Mouse (Mus musculus): ENCODE measurements at regions not wholly inside any gene's neighbourhood (a gene's known extent, or its start where the extent isn't known, plus 50 kb on each side); places are given as distances from the start of the nearest gene placed in this dataset.

GRCm38 (mm10) chr2:92733403-92733802, 133.9 kb downstream of the Chst1 start:
- Histone ChIP-seq H3K27me3 (no peaks in the 10 kb centered on the region), H3K9ac (no peak overlapping the region), H3K9me3 (replicated peaks) (no peaks in the 10 kb centered on the region), H3K27ac (replicated peaks) (no peak overlapping the region), H3K4me1 (replicated peaks) (no peaks in the 10 kb centered on the region), H3K36me3 (replicated peaks) (no peaks in the 10 kb centered on the region), H3K4me2 (no peak overlapping the region), H3K4me3 (replicated peaks) (no peak overlapping the region)
- no peak for ATAC-seq (ENCODE audit: insufficient read depth)
- WGBS (ENCODE audit: insufficient replicate concordance), result 62% methylated on average over 1 of the region's 1 CpGs

GRCm38 (mm10) chr2:92735784-92736183, 136.3 kb downstream of the Chst1 start:
- Histone ChIP-seq H3K4me2 (no peak overlapping the region), H3K36me3 (replicated peaks) (no peaks in the 10 kb centered on the region), H3K27me3 (no peaks in the 10 kb centered on the region), H3K9ac (no peak overlapping the region), H3K9me3 (replicated peaks) (no peaks in the 10 kb centered on the region), H3K4me3 (replicated peaks) (no peak overlapping the region), H3K4me1 (replicated peaks) (no peaks in the 10 kb centered on the region), H3K27ac (replicated peaks) (no peak overlapping the region)
- no peak for ATAC-seq (ENCODE audit: insufficient read depth)
- WGBS (ENCODE audit: insufficient replicate concordance), result 56% methylated on average over 5 of the region's 5 CpGs

- no peak overlapping the region for H3K4me3 ChIP-seq (replicated peaks)
These were observed 137.8 kb downstream of the Chst1 start for GRCm38 (mm10) chr2:92737301-92737700.

GRCm38 (mm10) chr2:92739576-92739975, 140.1 kb downstream of the Chst1 start:
- Histone ChIP-seq H3K36me3 (replicated peaks) (no peaks in the 10 kb centered on the region), H3K9me3 (replicated peaks) (no peaks in the 10 kb centered on the region), H3K9ac (no peak overlapping the region), H3K4me2 (no peak overlapping the region), H3K27me3 (no peaks in the 10 kb centered on the region), H3K4me1 (replicated peaks) (no peaks in the 10 kb centered on the region), H3K27ac (replicated peaks) (no peak overlapping the region), H3K4me3 (replicated peaks) (no peak overlapping the region)
- 49% methylated on average over 4 of the region's 4 CpGs for WGBS (ENCODE audit: insufficient replicate concordance)
- ATAC-seq (ENCODE audit: insufficient read depth), result no peak

More at GRCm38 (mm10) chr2:92737301-92737700, 137.8 kb downstream of the Chst1 start:
- H3K36me3 ChIP-seq (replicated peaks), result no peaks in the 10 kb centered on the region
- no peak overlapping the region for H3K4me2 ChIP-seq
- no peak for ATAC-seq (ENCODE audit: insufficient read depth)
- WGBS (ENCODE audit: insufficient replicate concordance), result 43% methylated on average over 1 of the region's 1 CpGs
- H3K27ac ChIP-seq (replicated peaks), result no peak overlapping the region
- no peaks in the 10 kb centered on the region for H3K9me3 ChIP-seq (replicated peaks)
- H3K27me3 ChIP-seq, result no peaks in the 10 kb centered on the region
- H3K9ac ChIP-seq, result no peak overlapping the region
- H3K4me1 ChIP-seq (replicated peaks), result no peaks in the 10 kb centered on the region

GRCm38 (mm10) chr2:92740776-92741295, 141.3 kb downstream of the Chst1 start:
- Histone ChIP-seq H3K27me3 (no peaks in the 10 kb centered on the region), H3K4me1 (replicated peaks) (no peaks in the 10 kb centered on the region), H3K4me2 (no peak overlapping the region), H3K36me3 (replicated peaks) (no peaks in the 10 kb centered on the region), H3K4me3 (replicated peaks) (no peak overlapping the region), H3K9ac (no peak overlapping the region), H3K9me3 (replicated peaks) (no peaks in the 10 kb centered on the region), H3K27ac (replicated peaks) (no peak overlapping the region)
- 59% methylated on average over 4 of the region's 4 CpGs for WGBS (ENCODE audit: insufficient replicate concordance)
- ATAC-seq (ENCODE audit: insufficient read depth), result no peak

- Histone ChIP-seq H3K36me3 (replicated peaks) (no peaks in the 10 kb centered on the region), H3K4me3 (replicated peaks) (no peak overlapping the region), H3K27me3 (no peaks in the 10 kb centered on the region), H3K27ac (replicated peaks) (no peak overlapping the region), H3K9ac (no peak overlapping the region), H3K4me1 (replicated peaks) (no peaks in the 10 kb centered on the region), H3K9me3 (replicated peaks) (no peaks in the 10 kb centered on the region), H3K4me2 (no peak overlapping the region)
- 33% methylated on average over 5 of the region's 5 CpGs for WGBS (ENCODE audit: insufficient replicate concordance)
- ATAC-seq (ENCODE audit: insufficient read depth), result peak; percentile 51
These were observed 142.5 kb downstream of the Chst1 start for GRCm38 (mm10) chr2:92742025-92742424.

- no peak overlapping the region for H3K4me2 ChIP-seq
- H3K36me3 ChIP-seq (replicated peaks), result no peaks in the 10 kb centered on the region
- no peak overlapping the region for H3K27ac ChIP-seq (replicated peaks)
- ATAC-seq (ENCODE audit: insufficient read depth), result no peak
- no peak overlapping the region for H3K9ac ChIP-seq
- H3K9me3 ChIP-seq (replicated peaks), result no peaks in the 10 kb centered on the region
- H3K27me3 ChIP-seq, result no peaks in the 10 kb centered on the region
- no peak overlapping the region for H3K4me3 ChIP-seq (replicated peaks)
- H3K4me1 ChIP-seq (replicated peaks), result no peaks in the 10 kb centered on the region
These were observed 143.2 kb downstream of the Chst1 start for GRCm38 (mm10) chr2:92742671-92743070.

- WGBS (ENCODE audit: insufficient replicate concordance), result 26% methylated on average over 5 of the region's 5 CpGs
- H3K4me2 ChIP-seq, result no peak overlapping the region
- H3K4me1 ChIP-seq (replicated peaks), result no peaks in the 10 kb centered on the region
- no peaks in the 10 kb centered on the region for H3K9me3 ChIP-seq (replicated peaks)
- H3K36me3 ChIP-seq (replicated peaks), result no peaks in the 10 kb centered on the region
- no peak overlapping the region for H3K27ac ChIP-seq (replicated peaks)
- ATAC-seq (ENCODE audit: insufficient read depth), result no peak
- H3K4me3 ChIP-seq (replicated peaks), result no peak overlapping the region
- no peak overlapping the region for H3K9ac ChIP-seq
- no peaks in the 10 kb centered on the region for H3K27me3 ChIP-seq
These were observed 143.6 kb downstream of the Chst1 start for GRCm38 (mm10) chr2:92743152-92743551.

- Histone ChIP-seq H3K27ac (replicated peaks) (no peak overlapping the region), H3K36me3 (replicated peaks) (no peaks in the 10 kb centered on the region), H3K27me3 (no peaks in the 10 kb centered on the region), H3K9me3 (replicated peaks) (no peaks in the 10 kb centered on the region), H3K4me2 (no peak overlapping the region), H3K4me1 (replicated peaks) (no peaks in the 10 kb centered on the region), H3K4me3 (replicated peaks) (no peak overlapping the region), H3K9ac (no peak overlapping the region)
- no peak for ATAC-seq (ENCODE audit: insufficient read depth)
- 61% methylated on average over 5 of the region's 5 CpGs for WGBS (ENCODE audit: insufficient replicate concordance)
These were observed 144.4 kb downstream of the Chst1 start for GRCm38 (mm10) chr2:92743911-92744310.

- H3K27ac ChIP-seq (replicated peaks), result no peak overlapping the region
- no peak for ATAC-seq (ENCODE audit: insufficient read depth)
- no peaks in the 10 kb centered on the region for H3K9me3 ChIP-seq (replicated peaks)
- H3K36me3 ChIP-seq (replicated peaks), result no peaks in the 10 kb centered on the region
- no peak overlapping the region for H3K9ac ChIP-seq
- H3K4me3 ChIP-seq (replicated peaks), result no peak overlapping the region
- no peak overlapping the region for H3K4me2 ChIP-seq
- H3K27me3 ChIP-seq, result no peaks in the 10 kb centered on the region
- 57% methylated on average over 2 of the region's 2 CpGs for WGBS (ENCODE audit: insufficient replicate concordance)
- H3K4me1 ChIP-seq (replicated peaks), result no peaks in the 10 kb centered on the region
These were observed 147.9 kb downstream of the Chst1 start for GRCm38 (mm10) chr2:92747406-92747805.

- Histone ChIP-seq H3K9ac (no peak overlapping the region), H3K36me3 (replicated peaks) (no peaks in the 10 kb centered on the region), H3K27ac (replicated peaks) (no peak overlapping the region), H3K9me3 (replicated peaks) (no peaks in the 10 kb centered on the region), H3K4me3 (replicated peaks) (no peak overlapping the region), H3K4me2 (no peak overlapping the region), H3K4me1 (replicated peaks) (no peaks in the 10 kb centered on the region), H3K27me3 (no peaks in the 10 kb centered on the region)
- 41% methylated on average over 4 of the region's 4 CpGs for WGBS (ENCODE audit: insufficient replicate concordance)
- no peak for ATAC-seq (ENCODE audit: insufficient read depth)
These were observed 150.6 kb downstream of the Chst1 start for GRCm38 (mm10) chr2:92750116-92750515.

GRCm38 (mm10) chr2:92750672-92751071, 151.2 kb downstream of the Chst1 start:
- ATAC-seq (ENCODE audit: insufficient read depth), result 0 out of 2 replicates have a peak, but pooled peaks have one; percentile 18
- WGBS (ENCODE audit: insufficient replicate concordance), result 29% methylated on average over 4 of the region's 4 CpGs
- no peaks in the 10 kb centered on the region for H3K4me1 ChIP-seq (replicated peaks)
- no peak overlapping the region for H3K4me3 ChIP-seq (replicated peaks)
- H3K36me3 ChIP-seq (replicated peaks), result no peaks in the 10 kb centered on the region
- no peak overlapping the region for H3K9ac ChIP-seq
- H3K9me3 ChIP-seq (replicated peaks), result no peaks in the 10 kb centered on the region
- H3K27ac ChIP-seq (replicated peaks), result no peak overlapping the region
- H3K27me3 ChIP-seq, result no peaks in the 10 kb centered on the region
- H3K4me2 ChIP-seq, result no peak overlapping the region

All from liver, embryonic 15.5 days (tissue).